Mouse (Mus musculus) stomach, embryonic 16.5 days (tissue): Measurements from ENCODE around the gene Pou2af1. TPM values are rescaled to one million over a fixed set of nuclear protein-coding genes. Genes with fewer than 3 reads are reported as not detected.
A peak's percentile ranks its signal among the peaks of the same experiment; 100 is the strongest.

Experiments used
- ATAC-seq: fragments of 200-750 bp; cut with Nextera tagmentation; 2 replicates; pipeline ENCODE4 v1.8.0; 2017; ENCODE audit warnings: moderate number of reproducible peaks, moderate TSS enrichment; ENCODE audit not compliant: insufficient read depth, low FRiP score
- H3K27ac ChIP-seq: fragments of 300-500 bp; sonication (generic); 2 replicates; pipeline ENCODE4 v1.5.1; 2014; ENCODE audit warnings: low read length
- H3K27me3 ChIP-seq: fragments of 300-500 bp; sonication (generic); 2 replicates; pipeline ENCODE4 v1.6.1; 2014; ENCODE audit warnings: low read length, control low read depth, mixed read lengths; ENCODE audit not compliant: control insufficient read depth, insufficient read depth
- H3K36me3 ChIP-seq: fragments of 300-500 bp; sonication (generic); 2 replicates; pipeline ENCODE4 v1.6.1; 2014; ENCODE audit warnings: low read length; ENCODE audit not compliant: control insufficient read depth, insufficient read depth
- H3K4me1 ChIP-seq: fragments of 300-500 bp; sonication (generic); 2 replicates; pipeline ENCODE4 v1.6.1; 2014; ENCODE audit warnings: low read length, control low read depth, mixed read lengths; ENCODE audit not compliant: control insufficient read depth, insufficient read depth
- H3K4me2 ChIP-seq: fragments of 300-500 bp; sonication (generic); 2 replicates; pipeline ENCODE4 v1.6.1; 2014; ENCODE audit warnings: low read depth, low read length, mixed read lengths
- H3K4me3 ChIP-seq: fragments of 300-500 bp; sonication (generic); replicated peaks from 2 replicates; pipeline ENCODE4 v1.5.1; 2014; ENCODE audit warnings: mild to moderate bottlenecking, low read length
- H3K9ac ChIP-seq: fragments of 300-500 bp; sonication (generic); 2 replicates; pipeline ENCODE4 v1.6.1; 2014; ENCODE audit warnings: low read length
- H3K9me3 ChIP-seq: fragments of 300-500 bp; sonication (generic); replicated peaks from 2 replicates; pipeline ENCODE4 v1.6.1; 2016; ENCODE audit warnings: low read length, control low read depth; ENCODE audit not compliant: control insufficient read depth
- WGBS: fragments of 180-500 bp; shearing (Covaris S2); extraction: QIAGEN DNeasy Blood & Tissue Kit; methylation state at CpG from one replicate; pipeline ENCODE4 v1.1.7; 2014; 5-methylcytosine and 5-hydroxymethylcytosine counted together
- polyA plus RNA-seq: library from polyadenylated mRNA; unstranded; fragments of >200 nt; fragmentation: Nextera tagmentation; extraction: Ambion mirVana; gene quantifications from 2 replicates; pipeline ENCODE4 v1.2.1, GENCODE M21; 2015

Pou2af1 gene
- polyA plus RNA-seq, 1 experiment from 2014 or later = 0.66 TPM

- H3K9ac ChIP-seq = no peak overlapping the region
- H3K27me3 ChIP-seq = no peaks in the 10 kb centered on the region
- no peak for ATAC-seq
- no peaks in the 10 kb centered on the region for H3K9me3 ChIP-seq
- 61% methylated on average over 6 of the region's 6 CpGs for WGBS
- H3K27ac ChIP-seq = no peak overlapping the region
- H3K4me1 ChIP-seq = no peaks in the 10 kb centered on the region
- H3K4me3 ChIP-seq = no peak overlapping the region
- no peaks in the 10 kb centered on the region for H3K36me3 ChIP-seq
- no peak overlapping the region for H3K4me2 ChIP-seq
Measured at GRCm38 (mm10) chr9:51211191-51211590, 2.3 kb upstream of the Pou2af1 start.

- H3K9ac ChIP-seq = no peak overlapping the region
- WGBS = 77% methylated on average over 6 of the region's 6 CpGs
- H3K4me1 ChIP-seq = no peaks in the 10 kb centered on the region
- H3K9me3 ChIP-seq = no peaks in the 10 kb centered on the region
- H3K27me3 ChIP-seq = no peaks in the 10 kb centered on the region
- no peak overlapping the region for H3K4me2 ChIP-seq
- no peak overlapping the region for H3K27ac ChIP-seq
- no peaks in the 10 kb centered on the region for H3K36me3 ChIP-seq
- no peak for ATAC-seq
- H3K4me3 ChIP-seq = no peak overlapping the region
Measured at GRCm38 (mm10) chr9:51213729-51214237, 275 bp downstream of the Pou2af1 start.

GRCm38 (mm10) chr9:51215311-51215710 lies 1.8 kb downstream of the Pou2af1 start:
- no peak overlapping the region for H3K4me3 ChIP-seq
- H3K27me3 ChIP-seq = no peaks in the 10 kb centered on the region
- ATAC-seq = no peak
- H3K27ac ChIP-seq = no peak overlapping the region
- no peaks in the 10 kb centered on the region for H3K4me1 ChIP-seq
- 39% methylated on average over 4 of the region's 4 CpGs for WGBS
- H3K9ac ChIP-seq = no peak overlapping the region
- H3K36me3 ChIP-seq = no peaks in the 10 kb centered on the region
- no peaks in the 10 kb centered on the region for H3K9me3 ChIP-seq
- H3K4me2 ChIP-seq = no peak overlapping the region

GRCm38 (mm10) chr9:51215949-51216348 lies 2.4 kb downstream of the Pou2af1 start:
- 80% methylated on average over 6 of the region's 6 CpGs for WGBS
- Histone ChIP-seq H3K27ac (no peak overlapping the region), H3K27me3 (no peaks in the 10 kb centered on the region), H3K9me3 (no peaks in the 10 kb centered on the region), H3K9ac (no peak overlapping the region), H3K4me1 (no peaks in the 10 kb centered on the region), H3K4me2 (no peak overlapping the region), H3K4me3 (no peak overlapping the region), H3K36me3 (no peaks in the 10 kb centered on the region)
- ATAC-seq = no peak

GRCm38 (mm10) chr9:51225636-51226166 lies 12.2 kb downstream of the Pou2af1 start:
- H3K9ac ChIP-seq = no peak overlapping the region
- no peak overlapping the region for H3K4me2 ChIP-seq
- no peaks in the 10 kb centered on the region for H3K36me3 ChIP-seq
- H3K9me3 ChIP-seq = no peaks in the 10 kb centered on the region
- no peak for ATAC-seq
- H3K27ac ChIP-seq = no peak overlapping the region
- H3K4me3 ChIP-seq = no peak overlapping the region
- H3K4me1 ChIP-seq = no peaks in the 10 kb centered on the region
- 84% methylated on average over 5 of the region's 5 CpGs for WGBS
- H3K27me3 ChIP-seq = no peaks in the 10 kb centered on the region

GRCm38 (mm10) chr9:51230701-51231389 lies 17.3 kb downstream of the Pou2af1 start:
- Histone ChIP-seq H3K9me3 (no peaks in the 10 kb centered on the region), H3K27ac (peak overlapping the region; percentile 32; the same call in 1 of the 2 replicates), H3K4me3 (no peak overlapping the region), H3K36me3 (no peaks in the 10 kb centered on the region), H3K4me2 (no peak overlapping the region), H3K4me1 (no peaks in the 10 kb centered on the region), H3K27me3 (no peaks in the 10 kb centered on the region), H3K9ac (no peak overlapping the region)
- peak; percentile 94 for ATAC-seq
- WGBS = 52% methylated on average over 4 of the region's 4 CpGs

- Histone ChIP-seq H3K36me3 (no peaks in the 10 kb centered on the region), H3K27me3 (no peaks in the 10 kb centered on the region), H3K9me3 (no peaks in the 10 kb centered on the region), H3K27ac (0 out of 2 replicates have a peak overlapping the region, but pooled peaks have one; percentile 8), H3K4me1 (no peaks in the 10 kb centered on the region), H3K9ac (no peak overlapping the region), H3K4me2 (no peak overlapping the region), H3K4me3 (no peak overlapping the region)
- ATAC-seq = no peak
- WGBS = 96% methylated on average over 8 of the region's 8 CpGs
Measured at GRCm38 (mm10) chr9:51232163-51232562, 18.7 kb downstream of the Pou2af1 start.

GRCm38 (mm10) chr9:51238741-51239385 lies 25.4 kb downstream of the Pou2af1 start:
- Histone ChIP-seq H3K36me3 (no peaks in the 10 kb centered on the region), H3K4me2 (no peak overlapping the region), H3K4me3 (no peak overlapping the region), H3K27ac (no peak overlapping the region), H3K9me3 (no peaks in the 10 kb centered on the region), H3K27me3 (no peaks in the 10 kb centered on the region), H3K9ac (no peak overlapping the region), H3K4me1 (0 out of 2 replicates have a peak, but pooled peaks cover 5% of the 10 kb centered on the region)
- 36% methylated on average over 12 of the region's 12 CpGs for WGBS
- ATAC-seq = peak; percentile 17; the same call in 1 of the 2 replicates
